Mouse (Mus musculus): ENCODE data around the gene Olfr1269. TPM values are rescaled to one million over a fixed set of nuclear protein-coding genes. Genes with fewer than 3 reads are reported as not detected.

Olfr1269 gene
- not detected in 2 replicates for polyA plus RNA-seq (2015; fragmentation: Nextera tagmentation; extraction: Ambion mirVana)

- Histone ChIP-seq H3K27me3 (no peaks in the 10 kb centered on the region), H3K27ac (no peak within 1 kb of the TSS), H3K9ac (no peak within 1 kb of the TSS), H3K4me3 (no peak within 1 kb of the TSS), H3K4me2 (no peak within 1 kb of the TSS), H3K4me1 (no peaks in the 10 kb centered on the region), H3K9me3 (no peaks in the 10 kb centered on the region), H3K36me3 (no peaks in the 10 kb centered on the region)
- WGBS, result 77% methylated on average over 1 of the region's 1 CpGs
- ATAC-seq (ENCODE audit: insufficient number of reproducible peaks, low FRiP score, low TSS enrichment, low read depth), result no peak
Measured at GRCm38 (mm10) chr2:90121312-90121711, at the start of gene Olfr1269. Olfr1269 (minus strand) TSS chr2:90121412.

GRCm38 (mm10) chr2:90153916-90154315, 32.7 kb upstream of the Olfr1269 start:
- ATAC-seq (ENCODE audit: insufficient number of reproducible peaks, low FRiP score, low TSS enrichment, low read depth), result no peak
- H3K4me1 ChIP-seq, result no peaks in the 10 kb centered on the region
- H3K4me2 ChIP-seq, result no peak overlapping the region
- H3K4me3 ChIP-seq, result no peak overlapping the region
- WGBS, result 88% methylated on average over 9 of the region's 9 CpGs
- no peaks in the 10 kb centered on the region for H3K36me3 ChIP-seq
- H3K9ac ChIP-seq, result no peak overlapping the region
- no peak overlapping the region for H3K27ac ChIP-seq
- no peaks in the 10 kb centered on the region for H3K9me3 ChIP-seq
- no peaks in the 10 kb centered on the region for H3K27me3 ChIP-seq

- Histone ChIP-seq H3K9ac (no peak within 1 kb of the TSS), H3K27ac (no peak within 1 kb of the TSS), H3K4me1 (no peaks in the 10 kb centered on the region), H3K36me3 (no peaks in the 10 kb centered on the region), H3K27me3 (no peaks in the 10 kb centered on the region), H3K4me2 (no peak within 1 kb of the TSS), H3K9me3 (no peaks in the 10 kb centered on the region), H3K4me3 (no peak within 1 kb of the TSS)
- ATAC-seq (ENCODE audit: insufficient number of reproducible peaks, low FRiP score, low TSS enrichment, low read depth), result no peak
- WGBS, result 79% methylated on average over 3 of the region's 3 CpGs
Measured at GRCm38 (mm10) chr2:90152991-90153390, 31.8 kb upstream of the Olfr1269 start, which contains the start of gene Olfr1270. Olfr1270 (minus strand) TSS chr2:90153091.

GRCm38 (mm10) chr2:90142196-90142595, 21.0 kb upstream of the Olfr1269 start, which contains the start of gene Olfr32:
Olfr32 (minus strand) TSS chr2:90142296.
- Histone ChIP-seq H3K9ac (no peak within 1 kb of the TSS), H3K4me3 (no peak within 1 kb of the TSS), H3K4me2 (no peak within 1 kb of the TSS), H3K27me3 (no peaks in the 10 kb centered on the region), H3K27ac (no peak within 1 kb of the TSS), H3K36me3 (no peaks in the 10 kb centered on the region), H3K9me3 (no peaks in the 10 kb centered on the region), H3K4me1 (no peaks in the 10 kb centered on the region)
- ATAC-seq (ENCODE audit: insufficient number of reproducible peaks, low FRiP score, low TSS enrichment, low read depth), result no peak

- Histone ChIP-seq H3K4me1 (no peaks in the 10 kb centered on the region), H3K9ac (no peak overlapping the region), H3K4me2 (no peak overlapping the region), H3K27ac (no peak overlapping the region), H3K9me3 (no peaks in the 10 kb centered on the region), H3K4me3 (no peak overlapping the region), H3K27me3 (no peaks in the 10 kb centered on the region), H3K36me3 (no peaks in the 10 kb centered on the region)
- no peak for ATAC-seq (ENCODE audit: insufficient number of reproducible peaks, low FRiP score, low TSS enrichment, low read depth)
- WGBS, result 70% methylated on average over 2 of the region's 2 CpGs
Measured at GRCm38 (mm10) chr2:90070065-90070464, 51.1 kb downstream of the Olfr1269 start.

Other genes starting within 250 kb of the Olfr1269 start
- not detected in 2 replicates for gene Olfr1257, start 243.0 kb downstream of the Olfr1269 start, polyA plus RNA-seq (2015; fragmentation: Nextera tagmentation; extraction: Ambion mirVana)
- not detected in 2 replicates for gene Olfr1258, start 194.1 kb downstream of the Olfr1269 start, polyA plus RNA-seq (2015; fragmentation: Nextera tagmentation; extraction: Ambion mirVana)
- not detected in 2 replicates for gene Olfr1259, start 172.7 kb downstream of the Olfr1269 start, polyA plus RNA-seq (2015; fragmentation: Nextera tagmentation; extraction: Ambion mirVana)
- gene Olfr1260, start 147.1 kb downstream of the Olfr1269 start, polyA plus RNA-seq (2015; fragmentation: Nextera tagmentation; extraction: Ambion mirVana), result not detected in 2 replicates
- gene Olfr1261, start 130.2 kb downstream of the Olfr1269 start, polyA plus RNA-seq (2015; fragmentation: Nextera tagmentation; extraction: Ambion mirVana), result not detected in 2 replicates
- gene Olfr1262, start 121.3 kb downstream of the Olfr1269 start, polyA plus RNA-seq (2015; fragmentation: Nextera tagmentation; extraction: Ambion mirVana), result not detected in 2 replicates
- not detected in 2 replicates for gene Olfr1263, start 109.3 kb downstream of the Olfr1269 start, polyA plus RNA-seq (2015; fragmentation: Nextera tagmentation; extraction: Ambion mirVana)
- gene Olfr1264, start 95.8 kb downstream of the Olfr1269 start, polyA plus RNA-seq (2015; fragmentation: Nextera tagmentation; extraction: Ambion mirVana), result not detected in 2 replicates
- gene Olfr1265, start 86.1 kb downstream of the Olfr1269 start, polyA plus RNA-seq (2015; fragmentation: Nextera tagmentation; extraction: Ambion mirVana), result not detected in 2 replicates
- not detected in 2 replicates for gene Olfr140, start 57.8 kb downstream of the Olfr1269 start, polyA plus RNA-seq (2015; fragmentation: Nextera tagmentation; extraction: Ambion mirVana)
- not detected in 2 replicates for gene Olfr32, start 20.9 kb upstream of the Olfr1269 start, polyA plus RNA-seq (2015; fragmentation: Nextera tagmentation; extraction: Ambion mirVana)
- not detected in 2 replicates for gene Olfr1270, start 31.7 kb upstream of the Olfr1269 start, polyA plus RNA-seq (2015; fragmentation: Nextera tagmentation; extraction: Ambion mirVana)
- gene Olfr1506, start 103.1 kb upstream of the Olfr1269 start, polyA plus RNA-seq (2015; fragmentation: Nextera tagmentation; extraction: Ambion mirVana), result not detected in 2 replicates
- not detected in 2 replicates for gene Olfr142, start 136.2 kb upstream of the Olfr1269 start, polyA plus RNA-seq (2015; fragmentation: Nextera tagmentation; extraction: Ambion mirVana)
- not detected in 2 replicates for gene Olfr1271, start 149.6 kb upstream of the Olfr1269 start, polyA plus RNA-seq (2015; fragmentation: Nextera tagmentation; extraction: Ambion mirVana)
- gene Olfr1272, start 171.4 kb upstream of the Olfr1269 start, polyA plus RNA-seq (2015; fragmentation: Nextera tagmentation; extraction: Ambion mirVana), result not detected in 2 replicates
- gene Gm13769, start 200.8 kb upstream of the Olfr1269 start, polyA plus RNA-seq (2015; fragmentation: Nextera tagmentation; extraction: Ambion mirVana), result not detected in 2 replicates